Mouse (Mus musculus) ES-Bruce4 (cell line): Measurements from ENCODE around the gene Nsun2.

Source experiments
- CTCF ChIP-seq: IDR thresholded peaks from one replicate; pipeline ENCODE4 v1.8.1; 2011; ENCODE audit warnings: low read depth, low read length
- EP300 ChIP-seq: IDR thresholded peaks from 2 replicates; pipeline ENCODE4 v1.6.1; 2011; ENCODE audit warnings: low read depth, low read length; ENCODE audit not compliant: insufficient read depth
- POLR2A ChIP-seq: IDR thresholded peaks from one replicate; pipeline ENCODE4 v1.8.1; 2011; ENCODE audit warnings: low read length; ENCODE audit not compliant: insufficient read depth

DNA sequence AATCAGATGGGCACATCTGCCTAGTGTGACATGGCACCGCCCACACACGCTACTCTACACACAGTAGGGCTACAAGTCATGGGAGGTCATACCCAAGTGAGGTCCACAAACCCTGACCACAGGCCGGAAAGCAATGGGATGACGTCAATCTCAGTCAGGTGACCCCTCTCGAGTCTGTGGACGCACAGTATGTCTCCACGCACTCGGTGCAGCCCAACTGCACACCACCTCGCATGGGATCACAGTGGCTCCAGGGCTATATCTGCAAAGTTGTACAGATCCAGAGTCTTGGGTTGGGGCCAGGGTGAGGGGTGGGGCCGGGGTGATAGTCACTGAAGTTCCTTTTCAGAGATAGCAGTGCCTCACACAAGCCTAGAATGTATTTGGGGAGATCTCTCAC, 139.0 kb downstream of the Nsun2 start:
- TF ChIP-seq CTCF: no peak
- no peak for TF ChIP-seq POLR2A
- TF ChIP-seq EP300: no peak
